Mouse (Mus musculus) lung, embryonic 15.5 days (tissue): ENCODE results near the gene Prss32. TPM values are rescaled to one million over a fixed set of nuclear protein-coding genes. Genes with fewer than 3 reads are reported as not detected.
"Not testable (repeated sequence)": the region's sequence is repeated elsewhere in the genome, so short reads cannot be mapped to it uniquely, and the experiment has no call there.

Experiments
- ATAC-seq: fragments of 200-750 bp; cut with Nextera tagmentation; 2 replicates; pipeline ENCODE4 v1.8.0; 2017; ENCODE audit warnings: moderate number of reproducible peaks, borderline replicate concordance; ENCODE audit not compliant: low FRiP score, low TSS enrichment; ENCODE audit errors: extremely low read depth
- H3K27ac ChIP-seq: fragments of 300-500 bp; sonication (generic); 2 replicates; pipeline ENCODE4 v1.5.1; 2015; ENCODE audit warnings: moderate library complexity, mild to moderate bottlenecking, inconsistent platforms
- H3K27me3 ChIP-seq: fragments of 300-500 bp; sonication (generic); 2 replicates; pipeline ENCODE4 v1.6.1; 2015; ENCODE audit warnings: inconsistent platforms
- H3K36me3 ChIP-seq: fragments of 300-500 bp; sonication (generic); 2 replicates; pipeline ENCODE4 v1.6.1; 2015; ENCODE audit warnings: inconsistent platforms
- H3K4me1 ChIP-seq: fragments of 300-500 bp; sonication (generic); 2 replicates; pipeline ENCODE4 v1.6.1; 2015; ENCODE audit warnings: inconsistent platforms
- H3K4me2 ChIP-seq: fragments of 300-500 bp; sonication (generic); 2 replicates; pipeline ENCODE4 v1.6.1; 2015; ENCODE audit warnings: inconsistent platforms, mild to moderate bottlenecking, moderate library complexity
- H3K4me3 ChIP-seq: fragments of 300-500 bp; sonication (generic); 2 replicates; pipeline ENCODE4 v1.5.1; 2015; ENCODE audit warnings: mild to moderate bottlenecking, inconsistent platforms
- H3K9ac ChIP-seq: fragments of 300-500 bp; sonication (generic); 2 replicates; pipeline ENCODE4 v1.6.1; 2015; ENCODE audit warnings: inconsistent platforms
- H3K9me3 ChIP-seq: fragments of 300-500 bp; sonication (generic); 2 replicates; pipeline ENCODE4 v1.6.1; 2016; ENCODE audit warnings: inconsistent platforms
- WGBS: fragments of 180-500 bp; shearing (Covaris S2); methylation state at CpG from one replicate; pipeline ENCODE4 v1.1.7; 2015; 5-methylcytosine and 5-hydroxymethylcytosine counted together
- microRNA-seq: library from miRNA; unstranded; fragments of <30 nt; microRNA quantifications from one replicate; pipeline ENCODE4, GENCODE M21; 2016
- polyA plus RNA-seq: library from polyadenylated mRNA; unstranded; fragments of >200 nt; fragmentation: Nextera tagmentation; extraction: Ambion mirVana; gene quantifications from 2 replicates; pipeline ENCODE4 v1.2.1, GENCODE M21; 2015

Prss32 gene
- polyA plus RNA-seq, 1 experiment from 2014 or later, result not detected

GRCm38 (mm10) chr17:23876741-23877140 lies 33.1 kb downstream of the Prss32 start:
- Histone ChIP-seq H3K9me3 (no peaks in the 10 kb centered on the region), H3K4me1 (no peaks in the 10 kb centered on the region), H3K9ac (no peak overlapping the region), H3K4me3 (no peak overlapping the region), H3K27me3 (no peaks in the 10 kb centered on the region), H3K4me2 (no peak overlapping the region), H3K36me3 (no peaks in the 10 kb centered on the region), H3K27ac (no peak overlapping the region)
- no peak for ATAC-seq
- WGBS, result 48% methylated on average over 3 of the region's 3 CpGs

- H3K27ac ChIP-seq, result no peak overlapping the region
- no peaks in the 10 kb centered on the region for H3K9me3 ChIP-seq
- H3K4me3 ChIP-seq, result no peak overlapping the region
- 73% methylated on average over 2 of the region's 2 CpGs for WGBS
- H3K4me2 ChIP-seq, result no peak overlapping the region
- no peaks in the 10 kb centered on the region for H3K27me3 ChIP-seq
- H3K36me3 ChIP-seq, result no peaks in the 10 kb centered on the region
- H3K9ac ChIP-seq, result no peak overlapping the region
- H3K4me1 ChIP-seq, result no peaks in the 10 kb centered on the region
- ATAC-seq, result no peak
Observed at GRCm38 (mm10) chr17:23877166-23877565, 33.5 kb downstream of the Prss32 start.

GRCm38 (mm10) chr17:23880576-23880975 lies 36.9 kb downstream of the Prss32 start, which contains the start of the genes Dcpp1 and Dcpp2:
Dcpp1 (plus strand) TSS chr17:23880876.
Dcpp2 (plus strand) TSS chr17:23880880.
- not testable (repeated sequence) for H3K9me3 ChIP-seq, H3K27ac ChIP-seq, H3K4me1 ChIP-seq, H3K4me3 ChIP-seq, H3K9ac ChIP-seq, H3K36me3 ChIP-seq, H3K4me2 ChIP-seq, H3K27me3 ChIP-seq
- 34% methylated on average over 4 of the region's 4 CpGs for WGBS
- 0 out of 2 replicates have a peak, but pooled peaks have one; percentile 49 for ATAC-seq

Small RNAs within 50 kb of the gene (microRNA-seq; reads per million reads assigned to microRNA genes)
- 0.56 reads per million for gene Mir5125

Other genes starting within 250 kb of the Prss32 start
- 15.0 and 15.3 TPM in 2 replicates for gene Zfp13, start 244.4 kb upstream of the Prss32 start, polyA plus RNA-seq
- 0.18 and 0.40 TPM in 2 replicates for gene Zscan10, start 243.0 kb upstream of the Prss32 start, polyA plus RNA-seq
- 0.41 and 0.53 TPM in 2 replicates for gene Mmp25, start 198.6 kb upstream of the Prss32 start, polyA plus RNA-seq
- 3.5 and 4.0 TPM in 2 replicates for gene Bicdl2, start 183.3 kb upstream of the Prss32 start, polyA plus RNA-seq
- 59.5 and 64.5 TPM in 2 replicates for gene Hcfc1r1, start 170.3 kb upstream of the Prss32 start, polyA plus RNA-seq
- gene Thoc6, start 170.0 kb upstream of the Prss32 start, polyA plus RNA-seq, result 48.3 and 49.1 TPM in 2 replicates
- 26.8 and 28.5 TPM in 2 replicates for gene Tnfrsf12a, start 166.4 kb upstream of the Prss32 start, polyA plus RNA-seq
- gene Cldn6, start 164.6 kb upstream of the Prss32 start, polyA plus RNA-seq, result 237 and 246 TPM in 2 replicates
- 4.4 and 4.8 TPM in 2 replicates for gene Cldn9, start 159.8 kb upstream of the Prss32 start, polyA plus RNA-seq
- gene 1520401A03Rik, start 121.1 kb upstream of the Prss32 start, polyA plus RNA-seq, result 0.09 and 0.28 TPM in 2 replicates
- gene Pkmyt1, start 117.5 kb upstream of the Prss32 start, polyA plus RNA-seq, result 61.7 and 68.6 TPM in 2 replicates
- 43.9 and 46.7 TPM in 2 replicates for gene Paqr4, start 103.0 kb upstream of the Prss32 start, polyA plus RNA-seq
- 0.38 and 1.1 TPM in 2 replicates for gene Kremen2, start 98.0 kb upstream of the Prss32 start, polyA plus RNA-seq
- gene Flywch1, start 72.3 kb upstream of the Prss32 start, polyA plus RNA-seq, result 70.5 TPM in 2 replicates
- gene Flywch2, start 57.8 kb upstream of the Prss32 start, polyA plus RNA-seq, result 28.4 and 29.1 TPM in 2 replicates
- gene Srrm2, start 53.3 kb upstream of the Prss32 start, polyA plus RNA-seq, result 416 and 431 TPM in 2 replicates
- gene Elob, start 14.7 kb upstream of the Prss32 start, polyA plus RNA-seq, result 927 and 1,006 TPM in 2 replicates
- gene Prss33, start 7.8 kb upstream of the Prss32 start, polyA plus RNA-seq, result 0.12 TPM in 1 of 2 replicates, not detected in the other
- gene Prss41, start 317 bp downstream of the Prss32 start, polyA plus RNA-seq, result 1.1 and 1.3 TPM in 2 replicates
- gene Prss21, start 24.2 kb downstream of the Prss32 start, polyA plus RNA-seq, result not detected in 2 replicates
- gene Dcpp1, start 37.0 kb downstream of the Prss32 start, polyA plus RNA-seq, result 0.71 TPM in 1 of 2 replicates, not detected in the other
- not detected in 2 replicates for gene Dcpp2, start 37.0 kb downstream of the Prss32 start, polyA plus RNA-seq
- gene Dcpp3, start 73.6 kb downstream of the Prss32 start, polyA plus RNA-seq, result 1.8 and 2.0 TPM in 2 replicates
- gene Sbp, start 97.8 kb downstream of the Prss32 start, polyA plus RNA-seq, result not detected in 2 replicates
- gene Sbpl, start 111.4 kb downstream of the Prss32 start, polyA plus RNA-seq, result not detected in 2 replicates
- gene Prss30, start 136.7 kb downstream of the Prss32 start, polyA plus RNA-seq, result 0.10 and 0.20 TPM in 2 replicates
- 1.4 and 1.6 TPM in 2 replicates for gene Prss22, start 154.2 kb downstream of the Prss32 start, polyA plus RNA-seq
- 0.39 TPM in 1 of 2 replicates, not detected in the other for gene Prss27, start 194.3 kb downstream of the Prss32 start, polyA plus RNA-seq
- 68.1 and 69.0 TPM in 2 replicates for gene Kctd5, start 229.6 kb downstream of the Prss32 start, polyA plus RNA-seq